Mouse (Mus musculus) heart, embryonic 14.5 days (tissue): Measurements from ENCODE around the gene Artn. TPM values are rescaled to one million over a fixed set of nuclear protein-coding genes. Genes with fewer than 3 reads are reported as not detected.

Experiments
- ATAC-seq: fragments of 200-750 bp; cut with Nextera tagmentation; 2 replicates; pipeline ENCODE4 v1.8.0; 2017; ENCODE audit warnings: low read depth, moderate TSS enrichment; ENCODE audit not compliant: insufficient number of reproducible peaks, insufficient read depth, low FRiP score
- H3K27ac ChIP-seq, 2 experiments: fragments of 200-500 bp in 1 of 2; fragments of 300-500 bp in 1 of 2; sonication (generic) in 1 of 2; replicated peaks in 1 of 2; 2 replicates each; pipeline ENCODE4 v1.5.1; 2012 to 2014; ENCODE audit warnings: low read depth in 2 of 2, low read length in 2 of 2, control low read depth in 1 of 2, mild to moderate bottlenecking in 1 of 2, mixed read lengths in 1 of 2; ENCODE audit not compliant: control insufficient read depth in 1 of 2, insufficient read depth in 1 of 2
- H3K27me3 ChIP-seq: fragments of 300-500 bp; sonication (generic); 2 replicates; pipeline ENCODE4 v1.6.1; 2014; ENCODE audit warnings: mild to moderate bottlenecking, low read length, control low read depth; ENCODE audit not compliant: control insufficient read depth, insufficient read depth
- H3K36me3 ChIP-seq: fragments of 300-500 bp; sonication (generic); 2 replicates; pipeline ENCODE4 v1.6.1; 2014; ENCODE audit warnings: mild to moderate bottlenecking, control low read depth, low read length, mixed read lengths; ENCODE audit not compliant: control insufficient read depth, insufficient read depth
- H3K4me1 ChIP-seq, 2 experiments: fragments of 200-500 bp in 1 of 2; fragments of 300-500 bp in 1 of 2; sonication (generic) in 1 of 2; 2 replicates each; pipeline ENCODE4 v1.6.1; 2012 to 2014; ENCODE audit warnings: low read length in 2 of 2, control low read depth in 1 of 2, mixed read lengths in 1 of 2; ENCODE audit not compliant: control insufficient read depth in 2 of 2, insufficient read depth in 2 of 2
- H3K4me2 ChIP-seq: fragments of 300-500 bp; sonication (generic); 2 replicates; pipeline ENCODE4 v1.6.1; 2014; ENCODE audit warnings: mild to moderate bottlenecking, low read length
- H3K4me3 ChIP-seq, 2 experiments: fragments of 200-500 bp in 1 of 2; fragments of 300-500 bp in 1 of 2; sonication (generic) in 1 of 2; 2 replicates each; pipeline ENCODE4 v1.5.1; 2012 to 2014; ENCODE audit warnings: low read length in 2 of 2, mild to moderate bottlenecking in 2 of 2, control low read depth in 1 of 2, low read depth in 1 of 2, moderate library complexity in 1 of 2; ENCODE audit not compliant: control insufficient read depth in 1 of 2, insufficient read depth in 1 of 2
- H3K9ac ChIP-seq: fragments of 300-500 bp; sonication (generic); 2 replicates; pipeline ENCODE4 v1.6.1; 2014; ENCODE audit warnings: mild to moderate bottlenecking, low read length
- H3K9me3 ChIP-seq: fragments of 300-500 bp; sonication (generic); 2 replicates; pipeline ENCODE4 v1.6.1; 2016; ENCODE audit warnings: low read length, control low read depth; ENCODE audit not compliant: control insufficient read depth
- WGBS: fragments of 180-500 bp; shearing (Covaris S2); extraction: QIAGEN DNeasy Blood & Tissue Kit; methylation state at CpG from one replicate; pipeline ENCODE4 v1.1.7; 2014; 5-methylcytosine and 5-hydroxymethylcytosine counted together
- polyA plus RNA-seq: library from polyadenylated mRNA; unstranded; fragments of >200 nt; fragmentation: Nextera tagmentation; extraction: Ambion mirVana; gene quantifications from 2 replicates; pipeline ENCODE4 v1.2.1, GENCODE M21; 2014

The Artn gene
- polyA plus RNA-seq, 1 experiment from 2014 or later: 0.81 TPM

- H3K4me3 ChIP-seq: no peak overlapping the region
- peaks cover 3 to 5% of the 10 kb centered on the region in 2 experiments; a peak in 3 of 4 replicates for H3K4me1 ChIP-seq
- H3K27ac ChIP-seq: no peak overlapping the region
- no peak overlapping the region for H3K9ac ChIP-seq
- H3K4me2 ChIP-seq: no peak overlapping the region
- ATAC-seq: no peak
- H3K27me3 ChIP-seq: no peaks in the 10 kb centered on the region
- WGBS: 89% methylated on average over 10 of the region's 10 CpGs
- no peaks in the 10 kb centered on the region for H3K9me3 ChIP-seq
- peaks cover 90% of the 10 kb centered on the region for H3K36me3 ChIP-seq
Observed at GRCm38 (mm10) chr4:117904094-117904493, 25.5 kb downstream of the Artn start.

DNA sequence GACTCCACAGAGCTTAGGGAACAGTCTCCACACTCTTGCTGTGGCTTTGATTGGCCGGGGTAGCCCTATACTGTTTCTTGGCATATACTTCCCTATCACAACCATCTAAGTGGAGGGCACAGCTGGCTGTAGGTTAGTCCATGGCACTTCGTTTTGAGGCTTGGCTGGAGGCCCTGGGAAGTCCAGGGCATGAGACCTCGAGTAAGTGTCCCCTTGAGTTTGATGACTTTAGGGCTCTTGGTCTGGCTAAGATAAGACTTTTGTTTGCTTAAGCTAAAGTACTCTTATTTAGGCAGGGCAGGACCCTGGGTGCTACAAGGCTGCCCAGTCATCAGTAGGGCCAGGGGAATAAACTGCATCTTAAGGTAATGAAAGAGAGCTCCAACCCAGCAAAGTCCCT is 31.5 kb downstream of the Artn start:
- WGBS: 69% methylated on average over 3 of the region's 3 CpGs

GRCm38 (mm10) chr4:117896031-117896430 is 33.5 kb downstream of the Artn start:
- Histone ChIP-seq H3K9ac (no peak overlapping the region), H3K36me3 (peaks cover 71% of the 10 kb centered on the region), H3K4me3 (no peak overlapping the region), H3K27ac (no peak overlapping the region), H3K9me3 (no peaks in the 10 kb centered on the region), H3K4me1 (peaks cover 5 to 7% of the 10 kb centered on the region in 2 experiments; a peak in 3 of 4 replicates), H3K27me3 (no peaks in the 10 kb centered on the region), H3K4me2 (no peak overlapping the region)
- no peak for ATAC-seq
- 94% methylated on average over 6 of the region's 6 CpGs for WGBS

More for the DNA sequence above, 31.5 kb downstream of the Artn start:
- no peak overlapping the region for H3K4me2 ChIP-seq
- H3K9ac ChIP-seq: no peak overlapping the region
- no peaks in the 10 kb centered on the region for H3K4me1 ChIP-seq
- ATAC-seq: no peak
- H3K9me3 ChIP-seq: no peaks in the 10 kb centered on the region
- H3K4me3 ChIP-seq: no peak overlapping the region
- H3K27ac ChIP-seq: no peak overlapping the region
- H3K36me3 ChIP-seq: peaks cover 92% of the 10 kb centered on the region
- no peaks in the 10 kb centered on the region for H3K27me3 ChIP-seq

DNA sequence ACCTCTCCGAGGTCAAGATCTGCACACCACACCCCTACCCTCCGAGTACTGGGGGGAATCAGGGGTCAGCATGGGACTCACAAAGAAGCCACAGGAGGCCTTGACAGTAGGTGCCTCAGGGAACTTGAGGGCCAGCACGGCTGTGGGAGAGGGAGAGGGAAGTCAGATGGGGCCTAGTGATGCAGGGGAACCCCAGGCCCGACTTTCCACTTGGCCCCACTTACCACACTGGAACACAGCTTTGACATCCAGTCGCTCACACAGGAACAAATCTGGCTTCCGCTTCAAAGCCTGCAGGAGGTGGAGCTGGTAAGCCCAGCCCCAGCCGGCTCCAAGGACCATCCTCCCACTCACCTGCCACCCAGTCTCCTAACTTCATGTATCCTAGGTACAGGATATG is 34.2 kb downstream of the Artn start:
- peaks cover 65% of the 10 kb centered on the region for H3K36me3 ChIP-seq
- no peaks in the 10 kb centered on the region for H3K27me3 ChIP-seq
- no peaks in the 10 kb centered on the region for H3K9me3 ChIP-seq
- no peak overlapping the region for H3K27ac ChIP-seq
- 79% methylated on average over 7 of the region's 7 CpGs for WGBS
- H3K4me3 ChIP-seq: no peak overlapping the region
- H3K9ac ChIP-seq: no peak overlapping the region
- no peak overlapping the region for H3K4me2 ChIP-seq
- ATAC-seq: no peak
- peaks cover 6 to 10% of the 10 kb centered on the region in 2 experiments; a peak in 3 of 4 replicates for H3K4me1 ChIP-seq

DNA sequence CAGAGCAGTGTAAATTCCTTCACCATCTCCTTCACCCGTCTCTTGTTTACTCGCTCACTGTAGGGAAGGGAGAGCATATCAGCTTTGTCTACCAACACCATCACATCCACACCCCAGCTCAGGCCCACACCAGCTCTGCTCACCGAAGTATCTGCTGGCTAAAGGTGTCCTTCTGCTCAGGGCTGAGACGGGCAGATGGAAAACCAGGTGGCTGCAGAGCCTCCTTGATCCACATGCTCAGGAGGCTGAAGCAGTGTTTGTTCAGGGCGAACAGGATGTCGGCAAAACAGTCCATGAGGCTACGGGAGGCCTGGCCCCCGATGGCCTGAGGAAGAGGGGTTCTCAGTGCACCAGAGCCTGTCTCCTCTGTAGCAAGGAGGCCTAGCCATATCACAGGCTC is 35.0 kb downstream of the Artn start:
- Histone ChIP-seq H3K27ac (no peak overlapping the region), H3K9ac (no peak overlapping the region), H3K4me3 (no peak overlapping the region), H3K4me1 (peaks cover 6 to 10% of the 10 kb centered on the region in 2 experiments; a peak in 3 of 4 replicates), H3K9me3 (no peaks in the 10 kb centered on the region), H3K36me3 (peaks cover 65% of the 10 kb centered on the region), H3K4me2 (no peak overlapping the region), H3K27me3 (no peaks in the 10 kb centered on the region)
- 90% methylated on average over 8 of the region's 8 CpGs for WGBS
- no peak for ATAC-seq

DNA sequence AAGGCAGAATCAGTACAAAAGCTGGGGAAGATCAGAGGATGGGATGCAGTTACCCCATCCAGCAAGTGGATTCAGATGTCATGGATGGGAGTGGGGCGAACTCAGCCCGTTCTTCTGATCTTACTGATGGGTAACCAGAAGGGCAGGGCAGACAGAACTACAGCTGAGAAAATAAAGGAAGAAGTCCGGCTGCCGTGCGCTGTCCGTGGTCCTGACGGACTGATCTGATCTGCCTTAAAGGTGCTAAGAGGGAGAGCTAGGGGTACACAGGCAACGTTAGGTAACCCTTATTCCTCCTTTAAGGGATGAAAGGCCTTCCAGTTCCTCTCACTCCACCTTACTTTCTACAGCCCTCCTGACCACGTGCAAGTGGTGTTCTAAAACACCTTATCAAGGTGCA is 36.2 kb downstream of the Artn start:
- ATAC-seq: no peak
- H3K36me3 ChIP-seq: peaks cover 64% of the 10 kb centered on the region
- WGBS: 14% methylated on average over 9 of the region's 9 CpGs

DNA sequence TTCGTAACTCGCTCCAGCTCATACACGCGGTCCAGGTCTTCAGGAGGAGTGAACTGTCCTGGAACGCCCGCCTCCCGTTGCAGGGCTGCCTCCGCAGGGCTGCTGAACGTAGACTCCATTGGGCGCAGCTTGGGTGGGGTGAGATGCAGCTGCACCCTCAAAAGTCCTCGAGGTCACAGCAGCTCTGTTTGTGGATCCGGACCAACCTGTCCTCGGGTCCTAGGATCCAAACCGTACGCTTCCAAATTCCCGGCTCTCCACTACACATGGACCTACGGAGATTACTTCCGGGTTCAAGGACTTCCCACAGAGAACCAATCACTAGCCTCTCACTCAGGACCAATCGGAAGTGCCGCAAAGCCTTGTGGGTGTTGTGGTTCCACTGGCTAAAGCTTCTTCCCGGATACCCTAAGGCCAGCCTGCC is 37.8 kb downstream of the Artn start, which contains the start of gene Dph2:
Gene Dph2 (minus strand): TSS at position 295 of the 424 bp plus-strand sequence.
- H3K9me3 ChIP-seq: no peaks in the 10 kb centered on the region
- no peak within 1 kb of the TSS for H3K27ac ChIP-seq
- WGBS: 0% methylated on average over 21 of the region's 21 CpGs

More for the DNA sequence above, 36.2 kb downstream of the Artn start:
- Histone ChIP-seq H3K4me2 (no peak overlapping the region), H3K27me3 (no peaks in the 10 kb centered on the region), H3K4me3 (no peak overlapping the region), H3K9ac (no peak overlapping the region), H3K27ac (no peak overlapping the region), H3K4me1 (peaks cover 6 to 10% of the 10 kb centered on the region in 2 experiments; a peak in 3 of 4 replicates), H3K9me3 (no peaks in the 10 kb centered on the region)

DNA sequence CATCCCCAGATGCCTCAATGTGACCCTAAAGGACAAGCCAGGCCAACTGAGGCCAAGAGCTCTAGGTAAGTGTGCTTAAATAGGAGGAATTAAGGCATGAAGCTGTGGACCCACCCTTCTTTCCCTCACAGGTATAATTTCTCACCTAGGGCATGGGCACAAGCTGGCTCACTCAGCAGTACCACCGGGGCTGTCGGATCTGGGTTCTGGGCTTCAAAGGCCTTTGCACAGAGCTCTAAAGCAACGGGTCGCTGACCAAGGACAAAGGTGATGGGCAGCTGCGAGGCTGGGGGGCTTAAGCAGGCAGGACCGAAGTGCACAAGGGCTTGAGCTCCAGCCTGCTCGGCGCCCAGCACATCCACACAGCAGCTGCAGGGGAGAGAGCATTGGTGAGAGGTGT is 38.8 kb downstream of the Artn start:
- Histone ChIP-seq H3K9ac (no peak overlapping the region), H3K36me3 (peaks cover 40% of the 10 kb centered on the region), H3K27ac (no peak overlapping the region), H3K4me2 (peak overlapping the region; percentile 75; the same call in 1 of the 2 replicates), H3K4me1 (peaks cover 14 to 17% of the 10 kb centered on the region in 2 experiments), H3K9me3 (no peaks in the 10 kb centered on the region), H3K4me3 (0 out of 4 replicates have a peak overlapping the region, but pooled peaks of 1 of the 2 experiments have one; percentile 72), H3K27me3 (no peaks in the 10 kb centered on the region)
- 91% methylated on average over 8 of the region's 8 CpGs for WGBS
- no peak for ATAC-seq

More for the DNA sequence above, 37.8 kb downstream of the Artn start, which contains the start of gene Dph2:
- Histone ChIP-seq H3K4me1 (peaks cover 7 to 10% of the 10 kb centered on the region in 2 experiments; a peak in 3 of 4 replicates), H3K4me2 (peak within 1 kb of the TSS; percentile 75), H3K4me3 (peak within 1 kb of the TSS; percentile 72 to 87), H3K9ac (peak within 1 kb of the TSS; percentile 61), H3K36me3 (peaks cover 48% of the 10 kb centered on the region), H3K27me3 (no peaks in the 10 kb centered on the region)
- peak; percentile 76 for ATAC-seq
